Mouse (Mus musculus): Measurements from ENCODE around the gene Akt1s1. TPM values are rescaled to one million over a fixed set of nuclear protein-coding genes. Genes with fewer than 3 reads are reported as not detected.
"Not testable (repeated sequence)": the region's sequence is repeated elsewhere in the genome, so short reads cannot be mapped to it uniquely, and the experiment has no call there.

The Akt1s1 gene
- polyA plus RNA-seq, 1 experiment from 2014 or later: 43.6 TPM

GRCm38 (mm10) chr7:44867010-44867702, 18.4 kb downstream of the Akt1s1 start:
- 47% methylated on average over 19 of the region's 19 CpGs for WGBS
- H3K27ac ChIP-seq (ENCODE audit: low read length): peak overlapping the region; percentile 39
- H3K4me1 ChIP-seq (ENCODE audit: control insufficient read depth, insufficient read depth, low read length): peaks cover 35% of the 10 kb centered on the region
- peak overlapping the region; percentile 94 for H3K4me3 ChIP-seq (ENCODE audit: low read depth, low read length)
- no peaks in the 10 kb centered on the region for H3K27me3 ChIP-seq (ENCODE audit: control insufficient read depth, insufficient read depth, low read length)
- H3K4me2 ChIP-seq (replicated peaks; ENCODE audit: low read depth, low read length): peak overlapping the region; percentile 82
- ATAC-seq (ENCODE audit: insufficient number of reproducible peaks, insufficient read depth, low FRiP score, low read depth): no peak
- H3K9me3 ChIP-seq (ENCODE audit: control insufficient read depth, low read depth, low read length): no peaks in the 10 kb centered on the region
- peaks cover 42% of the 10 kb centered on the region for H3K36me3 ChIP-seq (ENCODE audit: control insufficient read depth, insufficient read depth, low read length)
- H3K9ac ChIP-seq (replicated peaks; ENCODE audit: low read depth, low read length): no peak overlapping the region; the same call in 1 of the 2 replicates

GRCm38 (mm10) chr7:44867802-44868201, 19.0 kb downstream of the Akt1s1 start:
- 35% methylated on average over 9 of the region's 9 CpGs for WGBS
- Histone ChIP-seq H3K9ac (replicated peaks; ENCODE audit: low read depth, low read length) (no peak overlapping the region; the same call in 1 of the 2 replicates), H3K9me3 (ENCODE audit: control insufficient read depth, low read depth, low read length) (no peaks in the 10 kb centered on the region), H3K4me3 (ENCODE audit: low read depth, low read length) (peak overlapping the region; percentile 94), H3K27ac (ENCODE audit: low read length) (peak overlapping the region; percentile 21; the same call in 1 of the 2 replicates), H3K36me3 (ENCODE audit: control insufficient read depth, insufficient read depth, low read length) (peaks cover 35% of the 10 kb centered on the region), H3K4me2 (replicated peaks; ENCODE audit: low read depth, low read length) (peak overlapping the region; percentile 82), H3K27me3 (ENCODE audit: control insufficient read depth, insufficient read depth, low read length) (no peaks in the 10 kb centered on the region), H3K4me1 (ENCODE audit: control insufficient read depth, insufficient read depth, low read length) (peaks cover 38% of the 10 kb centered on the region)
- ATAC-seq (ENCODE audit: insufficient number of reproducible peaks, insufficient read depth, low FRiP score, low read depth): no peak

- H3K4me1 ChIP-seq (ENCODE audit: control insufficient read depth, insufficient read depth, low read length): peaks cover 43% of the 10 kb centered on the region
- peak overlapping the region; percentile 100 for H3K9ac ChIP-seq (replicated peaks; ENCODE audit: low read depth, low read length)
- H3K9me3 ChIP-seq (ENCODE audit: control insufficient read depth, low read depth, low read length): no peaks in the 10 kb centered on the region
- peak overlapping the region; percentile 100; the same call in 1 of the 2 replicates for H3K27ac ChIP-seq (ENCODE audit: low read length)
- H3K36me3 ChIP-seq (ENCODE audit: control insufficient read depth, insufficient read depth, low read length): peaks cover 29% of the 10 kb centered on the region
- no peaks in the 10 kb centered on the region for H3K27me3 ChIP-seq (ENCODE audit: control insufficient read depth, insufficient read depth, low read length)
- 3% methylated on average over 16 of the region's 16 CpGs for WGBS
- H3K4me2 ChIP-seq (replicated peaks; ENCODE audit: low read depth, low read length): peak overlapping the region; percentile 82
- peak overlapping the region; percentile 94 for H3K4me3 ChIP-seq (ENCODE audit: low read depth, low read length)
- ATAC-seq (ENCODE audit: insufficient number of reproducible peaks, insufficient read depth, low FRiP score, low read depth): no peak
These were observed 19.7 kb downstream of the Akt1s1 start for GRCm38 (mm10) chr7:44868465-44868864.

- Histone ChIP-seq H3K9me3 (ENCODE audit: control insufficient read depth, low read depth, low read length) (no peaks in the 10 kb centered on the region), H3K4me2 (replicated peaks; ENCODE audit: low read depth, low read length) (peak overlapping the region; percentile 82), H3K4me1 (ENCODE audit: control insufficient read depth, insufficient read depth, low read length) (peaks cover 43% of the 10 kb centered on the region), H3K36me3 (ENCODE audit: control insufficient read depth, insufficient read depth, low read length) (peaks cover 22% of the 10 kb centered on the region), H3K9ac (replicated peaks; ENCODE audit: low read depth, low read length) (peak overlapping the region; percentile 100), H3K4me3 (ENCODE audit: low read depth, low read length) (peak overlapping the region; percentile 94), H3K27me3 (ENCODE audit: control insufficient read depth, insufficient read depth, low read length) (no peaks in the 10 kb centered on the region), H3K27ac (ENCODE audit: low read length) (peak overlapping the region; percentile 100)
- peak; percentile 59 for ATAC-seq (ENCODE audit: insufficient number of reproducible peaks, insufficient read depth, low FRiP score, low read depth)
- under 1% methylated on average over 97 of the region's 108 CpGs for WGBS
These were observed 20.3 kb downstream of the Akt1s1 start for GRCm38 (mm10) chr7:44868919-44869696.

- H3K4me3 ChIP-seq (ENCODE audit: low read depth, low read length): peak within 1 kb of the TSS; percentile 94
- 2% methylated on average over 29 of the region's 29 CpGs for WGBS
- peak within 1 kb of the TSS; percentile 82 for H3K4me2 ChIP-seq (replicated peaks; ENCODE audit: low read depth, low read length)
- peak within 1 kb of the TSS; percentile 100 for H3K27ac ChIP-seq (ENCODE audit: low read length)
- H3K9ac ChIP-seq (replicated peaks; ENCODE audit: low read depth, low read length): peak within 1 kb of the TSS; percentile 100
- no peaks in the 10 kb centered on the region for H3K27me3 ChIP-seq (ENCODE audit: control insufficient read depth, insufficient read depth, low read length)
- no peaks in the 10 kb centered on the region for H3K9me3 ChIP-seq (ENCODE audit: control insufficient read depth, low read depth, low read length)
- peak; percentile 90 for ATAC-seq (ENCODE audit: insufficient number of reproducible peaks, insufficient read depth, low FRiP score, low read depth)
- peaks cover 43% of the 10 kb centered on the region for H3K4me1 ChIP-seq (ENCODE audit: control insufficient read depth, insufficient read depth, low read length)
- H3K36me3 ChIP-seq (ENCODE audit: control insufficient read depth, insufficient read depth, low read length): peaks cover 14% of the 10 kb centered on the region
These were observed 21.1 kb downstream of the Akt1s1 start, which contains the start of gene Ptov1 for GRCm38 (mm10) chr7:44869697-44870528. Ptov1 (minus strand) TSS chr7:44869788.

- ATAC-seq (ENCODE audit: insufficient number of reproducible peaks, insufficient read depth, low FRiP score, low read depth): no peak
- Histone ChIP-seq H3K36me3 (ENCODE audit: control insufficient read depth, insufficient read depth, low read length) (peaks cover 12% of the 10 kb centered on the region), H3K27ac (ENCODE audit: low read length) (peak overlapping the region; percentile 100), H3K4me2 (replicated peaks; ENCODE audit: low read depth, low read length) (peak overlapping the region; percentile 53), H3K4me3 (ENCODE audit: low read depth, low read length) (peak overlapping the region; percentile 94), H3K27me3 (ENCODE audit: control insufficient read depth, insufficient read depth, low read length) (no peaks in the 10 kb centered on the region), H3K9ac (replicated peaks; ENCODE audit: low read depth, low read length) (peak overlapping the region; percentile 19; the same call in 1 of the 2 replicates), H3K4me1 (ENCODE audit: control insufficient read depth, insufficient read depth, low read length) (peaks cover 39% of the 10 kb centered on the region), H3K9me3 (ENCODE audit: control insufficient read depth, low read depth, low read length) (no peaks in the 10 kb centered on the region)
- WGBS: 75% methylated on average over 6 of the region's 6 CpGs
These were observed 21.8 kb downstream of the Akt1s1 start for GRCm38 (mm10) chr7:44870614-44871013.

- no peak overlapping the region for H3K4me3 ChIP-seq (ENCODE audit: low read depth, low read length)
- H3K9me3 ChIP-seq (ENCODE audit: control insufficient read depth, low read depth, low read length): no peaks in the 10 kb centered on the region
- WGBS: 78% methylated on average over 1 of the region's 1 CpGs
These were observed 22.4 kb downstream of the Akt1s1 start for GRCm38 (mm10) chr7:44871181-44871580.

GRCm38 (mm10) chr7:44871774-44872173, 23.0 kb downstream of the Akt1s1 start:
- H3K4me3 ChIP-seq (ENCODE audit: low read depth, low read length); H3K27me3 ChIP-seq (ENCODE audit: control insufficient read depth, insufficient read depth, low read length); H3K36me3 ChIP-seq (ENCODE audit: control insufficient read depth, insufficient read depth, low read length); H3K4me2 ChIP-seq (replicated peaks; ENCODE audit: low read depth, low read length); ATAC-seq (ENCODE audit: insufficient number of reproducible peaks, insufficient read depth, low FRiP score, low read depth); H3K9ac ChIP-seq (replicated peaks; ENCODE audit: low read depth, low read length); H3K27ac ChIP-seq (ENCODE audit: low read length); H3K9me3 ChIP-seq (ENCODE audit: control insufficient read depth, low read depth, low read length): not testable (repeated sequence)
- H3K4me1 ChIP-seq (ENCODE audit: control insufficient read depth, insufficient read depth, low read length): peaks cover 27% of the 10 kb centered on the region
- WGBS: 93% methylated on average over 2 of the region's 2 CpGs

More at GRCm38 (mm10) chr7:44871181-44871580, 22.4 kb downstream of the Akt1s1 start:
- H3K27me3 ChIP-seq (ENCODE audit: control insufficient read depth, insufficient read depth, low read length): no peaks in the 10 kb centered on the region
- no peak overlapping the region for H3K27ac ChIP-seq (ENCODE audit: low read length)
- no peak for ATAC-seq (ENCODE audit: insufficient number of reproducible peaks, insufficient read depth, low FRiP score, low read depth)
- peaks cover 7% of the 10 kb centered on the region for H3K36me3 ChIP-seq (ENCODE audit: control insufficient read depth, insufficient read depth, low read length)
- H3K4me1 ChIP-seq (ENCODE audit: control insufficient read depth, insufficient read depth, low read length): peaks cover 33% of the 10 kb centered on the region
- no peak overlapping the region for H3K4me2 ChIP-seq (replicated peaks; ENCODE audit: low read depth, low read length)
- no peak overlapping the region for H3K9ac ChIP-seq (replicated peaks; ENCODE audit: low read depth, low read length)
